Mouse (Mus musculus): ENCODE data around the gene Ube2e3.

Ube2e3 gene

DNA sequence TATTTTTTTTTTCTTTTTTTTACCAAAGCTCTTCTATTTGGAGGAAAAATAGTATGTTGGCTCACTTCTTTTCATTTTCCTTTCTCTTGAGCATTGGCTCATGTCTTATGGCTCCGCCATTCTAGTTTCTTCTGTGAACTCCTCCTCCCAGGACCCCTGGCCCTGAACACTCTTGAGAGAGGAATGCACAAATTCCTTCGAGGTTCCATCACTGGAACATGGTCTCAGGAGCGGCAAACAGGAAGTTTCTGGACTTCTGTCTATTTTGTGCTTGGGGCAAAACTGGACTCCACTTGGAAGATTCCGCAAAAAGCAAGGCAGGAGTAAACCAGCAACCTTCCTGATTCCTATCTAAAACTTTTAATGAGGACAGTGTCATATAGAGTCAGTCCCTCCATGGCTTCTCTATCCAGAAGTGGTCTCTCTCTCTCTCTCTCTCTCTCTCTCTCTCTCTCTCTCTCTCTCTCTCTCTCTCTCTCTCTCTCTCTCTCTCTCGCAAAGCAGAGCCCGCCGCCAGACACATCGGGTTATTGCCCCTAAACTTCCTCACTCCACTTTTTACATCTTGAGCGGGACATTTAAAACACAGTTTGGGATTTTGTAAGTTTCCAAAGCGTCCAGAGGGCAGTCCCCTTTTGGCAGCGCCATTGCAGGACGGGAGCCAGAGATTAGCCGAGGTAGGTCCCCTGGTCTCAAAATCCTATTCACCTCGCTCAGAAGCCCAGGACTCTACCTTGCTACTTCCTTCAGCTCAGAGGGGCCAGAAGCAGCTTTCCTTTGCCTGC lies at the start of gene Ube2e3:
Gene Ube2e3 (plus strand): TSS at position 399 of the 785 bp plus-strand sequence.
- DNase-seq (ENCODE audit: low read depth, low spot score): peak; percentile 38

DNA sequence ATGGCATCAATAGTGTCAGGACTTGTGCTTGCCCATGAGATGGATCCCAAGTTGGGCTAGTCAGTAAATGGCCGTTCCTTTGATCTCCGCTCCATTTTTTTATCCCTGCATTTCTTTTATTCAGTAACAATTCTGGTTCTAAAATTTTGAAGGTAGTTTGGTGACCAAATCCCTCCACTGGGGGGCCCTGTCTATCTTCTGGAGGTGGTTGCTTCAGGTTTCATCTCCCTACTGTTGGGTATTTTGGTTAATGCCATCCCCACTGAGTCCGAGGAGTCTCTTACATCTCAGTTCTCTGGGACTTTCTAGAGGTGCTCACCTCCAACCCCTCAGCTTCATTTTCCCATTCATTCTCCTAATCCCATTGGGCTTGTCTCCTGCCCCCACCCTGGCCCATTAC lies 38.0 kb upstream of the Ube2e3 start:
- no peak for DNase-seq (ENCODE audit: low read depth, low spot score)

DNA sequence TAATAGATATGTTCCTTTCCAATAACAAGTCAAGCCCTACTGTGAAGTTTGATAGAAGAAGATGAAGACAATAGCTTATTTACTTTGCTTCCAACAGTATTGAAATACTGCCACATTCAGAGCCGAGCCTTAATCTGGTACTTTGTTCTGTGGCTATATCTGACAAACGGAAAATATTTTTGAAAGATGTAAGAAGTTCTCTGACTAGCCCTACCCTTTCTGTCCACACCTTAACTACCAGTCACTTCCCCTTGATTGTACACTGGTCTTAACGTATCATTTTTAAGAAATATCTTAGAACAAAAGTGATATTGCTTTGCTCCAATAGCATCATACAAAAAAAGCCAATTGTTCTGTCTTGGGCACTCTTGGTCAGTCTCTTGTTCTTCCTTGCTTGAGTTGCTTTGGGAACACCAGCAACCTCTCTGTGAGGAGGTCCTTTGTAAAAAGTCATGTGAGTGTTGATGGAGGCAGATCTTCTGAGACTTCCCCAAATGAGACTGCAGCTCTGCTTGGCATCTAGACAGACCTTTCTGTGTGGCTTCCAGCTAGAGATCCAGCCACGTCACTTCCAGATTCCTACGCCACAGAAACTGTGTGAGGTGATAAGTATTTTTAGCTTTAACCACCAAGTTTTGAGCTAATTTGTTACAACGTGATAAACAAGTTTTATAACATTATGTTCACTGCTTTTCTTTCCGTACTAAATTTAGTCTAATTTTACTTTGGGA lies 26.3 kb upstream of the Ube2e3 start:
- DNase-seq (ENCODE audit: low read depth, low spot score): no peak

DNA sequence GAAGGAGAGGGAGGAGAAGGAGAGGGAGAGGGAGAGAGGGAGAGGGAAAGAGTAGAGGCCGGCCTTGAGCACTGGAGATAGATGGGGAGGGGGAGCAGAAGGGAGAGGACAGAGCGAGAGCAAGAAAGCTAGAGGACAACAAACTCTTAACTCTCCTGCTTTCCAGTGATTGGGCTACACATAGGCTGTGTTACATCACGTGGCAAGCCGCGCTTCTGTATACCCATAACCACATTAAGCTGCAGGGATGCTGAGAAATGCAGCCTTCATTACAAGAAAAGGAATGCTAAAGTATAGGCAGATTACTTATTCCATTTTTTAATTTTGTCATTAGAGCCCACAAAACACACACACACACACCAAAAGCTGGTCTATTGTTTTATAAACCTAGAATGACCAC lies 23.6 kb upstream of the Ube2e3 start:
- DNase-seq (ENCODE audit: low read depth, low spot score): no peak

DNA sequence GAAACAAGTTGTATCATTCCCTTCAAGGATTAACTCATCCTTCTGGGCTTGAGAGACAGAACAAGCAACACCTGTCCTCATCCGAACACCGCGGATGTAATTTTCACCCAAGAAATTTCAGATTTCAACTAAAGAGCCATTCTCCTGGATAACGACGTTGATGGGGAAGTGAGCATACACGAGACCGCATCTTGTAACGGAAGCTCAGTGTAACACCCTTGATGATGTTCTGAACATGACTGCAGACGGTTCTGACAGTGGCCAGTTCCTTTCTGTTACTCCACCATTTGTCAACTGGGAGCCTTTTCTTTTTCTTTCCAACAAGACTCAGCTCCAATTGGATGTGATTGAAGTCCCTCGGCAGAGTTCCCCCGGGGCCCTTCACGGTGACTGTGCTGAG lies 22.6 kb upstream of the Ube2e3 start:
- peak; percentile 1 for DNase-seq (ENCODE audit: low read depth, low spot score)

DNA sequence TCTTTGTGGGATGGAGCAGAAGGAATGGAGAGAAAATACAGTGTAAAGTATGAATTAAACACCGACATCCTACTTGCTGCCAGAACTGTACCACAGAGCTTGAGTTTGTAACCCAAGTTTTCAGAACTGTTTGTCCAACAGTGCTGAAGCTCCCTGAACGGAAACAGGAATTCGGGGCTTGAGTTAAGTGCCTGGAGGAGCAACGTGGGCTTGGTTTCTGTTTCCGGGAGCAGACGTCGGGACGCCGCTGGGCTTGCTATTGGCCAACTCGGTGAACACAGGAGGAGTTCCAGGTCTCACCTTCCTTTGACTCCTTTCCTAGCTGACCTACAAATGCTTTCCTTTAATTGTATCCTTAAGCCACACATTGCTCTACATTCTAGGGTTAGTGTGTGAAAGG lies 22.2 kb upstream of the Ube2e3 start:
- DNase-seq (ENCODE audit: low read depth, low spot score): peak; percentile 30

DNA sequence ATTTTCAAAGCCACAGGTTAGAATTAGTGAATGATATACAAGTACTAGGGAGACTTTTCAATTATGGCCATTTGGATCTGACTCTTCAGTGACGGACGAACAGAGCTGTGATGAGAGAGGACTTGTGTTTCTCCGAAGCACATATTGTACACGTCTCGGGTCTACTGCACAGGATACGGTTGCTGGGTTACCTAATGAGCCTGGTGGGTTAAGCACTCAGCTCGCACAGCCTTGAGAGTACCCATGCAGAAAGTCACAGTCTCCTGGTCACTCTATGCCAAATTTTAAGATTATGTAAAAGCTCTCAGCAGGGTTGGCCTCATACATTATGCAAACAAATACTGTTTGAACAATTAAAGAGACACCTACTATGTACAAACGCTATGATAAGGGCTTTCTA lies 13.6 kb upstream of the Ube2e3 start:
- DNase-seq (ENCODE audit: low read depth, low spot score): no peak

DNA sequence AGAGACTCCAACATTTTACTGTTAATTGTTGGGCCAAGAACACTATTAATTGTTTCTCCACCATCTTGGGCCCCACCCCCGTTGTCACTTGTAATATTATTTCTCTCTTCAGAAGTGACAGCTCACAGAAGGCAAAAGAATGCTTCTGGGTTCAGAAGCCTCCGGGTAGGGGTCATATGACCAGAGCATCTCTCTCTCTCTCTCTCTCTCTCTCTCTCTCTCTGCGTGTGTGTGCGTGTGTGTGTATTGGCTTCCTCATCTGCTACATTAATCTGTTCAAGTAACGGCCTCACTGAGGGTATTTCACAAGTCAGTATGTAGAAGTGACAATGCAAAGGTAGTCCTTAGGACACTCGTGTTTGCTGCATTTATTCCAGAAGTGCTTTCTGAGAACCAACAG lies 9.3 kb upstream of the Ube2e3 start:
- no peak for DNase-seq (ENCODE audit: low read depth, low spot score)

DNA sequence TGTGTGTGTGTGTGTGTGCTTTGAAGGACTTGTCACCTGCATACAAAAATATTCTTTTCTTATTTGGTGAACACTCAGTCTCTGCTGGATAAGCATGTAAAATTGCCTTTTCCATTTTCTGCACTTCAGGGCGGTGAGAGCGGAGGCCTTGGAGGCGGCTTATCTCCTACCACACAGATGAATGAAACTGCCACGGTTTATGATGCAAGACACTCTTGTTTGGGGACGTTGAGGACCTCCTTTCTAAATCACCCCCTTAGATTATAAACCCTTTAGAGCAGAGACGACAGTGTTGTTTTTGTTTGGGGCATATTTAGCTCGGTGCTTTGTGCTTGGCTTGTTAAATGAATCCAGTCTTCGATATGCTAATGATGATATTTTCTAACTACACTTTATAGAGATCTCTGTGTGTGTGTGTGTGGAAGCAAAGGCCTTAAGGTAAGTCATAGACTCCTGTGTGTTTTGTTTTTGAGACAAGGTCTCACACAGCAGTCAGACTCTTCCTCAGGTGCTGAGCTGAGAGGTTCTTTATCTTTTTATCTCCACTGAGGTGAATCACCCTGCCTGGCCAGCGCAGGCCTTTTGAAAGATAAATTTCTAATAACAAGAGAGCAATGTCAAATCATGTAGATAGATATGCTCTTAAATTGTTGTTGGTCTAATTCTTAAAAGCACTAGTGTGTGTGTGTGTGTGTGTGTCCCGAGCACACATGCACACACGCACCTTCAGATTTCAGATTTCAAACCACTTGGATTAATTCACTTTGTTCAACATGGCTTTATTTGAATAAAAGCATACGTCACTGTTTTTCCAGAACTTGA lies 8.4 kb upstream of the Ube2e3 start:
- DNase-seq (ENCODE audit: low read depth, low spot score): no peak

DNA sequence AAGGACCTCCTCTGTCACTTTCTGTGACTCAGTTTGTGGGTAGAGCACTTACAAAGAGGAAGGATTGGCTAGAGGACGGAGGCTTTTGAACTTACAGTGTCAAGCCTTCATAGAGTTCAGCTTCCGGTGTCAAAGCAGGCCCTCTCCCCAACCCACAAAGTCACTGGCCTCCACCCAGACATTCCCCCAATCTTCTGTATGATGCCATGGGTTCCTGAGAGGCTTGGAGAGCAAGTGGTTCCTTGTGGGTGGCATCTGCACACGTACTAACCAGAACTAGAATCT lies 7.9 kb upstream of the Ube2e3 start:
- DNase-seq (ENCODE audit: low read depth, low spot score): no peak

DNA sequence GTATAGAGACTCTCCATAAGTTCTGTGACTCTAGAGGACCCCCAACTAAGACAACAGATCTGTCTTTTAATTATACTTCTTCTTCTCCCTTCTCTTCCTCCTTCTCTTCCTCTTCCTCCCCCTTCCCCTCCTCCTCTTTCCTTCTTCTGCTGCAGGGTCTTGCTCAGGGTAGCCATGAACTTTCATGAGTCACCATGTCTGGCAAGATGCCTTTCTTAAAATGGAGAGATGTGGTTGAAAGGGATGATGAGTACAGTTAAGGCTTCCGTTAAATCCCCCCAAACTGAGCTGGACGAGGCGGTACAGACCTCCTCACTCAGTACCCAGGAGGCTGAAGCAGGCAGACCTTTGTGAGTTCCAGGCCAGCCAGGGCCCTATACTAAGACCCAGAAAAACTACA lies 3.8 kb upstream of the Ube2e3 start:
- no peak for DNase-seq (ENCODE audit: low read depth, low spot score)

DNA sequence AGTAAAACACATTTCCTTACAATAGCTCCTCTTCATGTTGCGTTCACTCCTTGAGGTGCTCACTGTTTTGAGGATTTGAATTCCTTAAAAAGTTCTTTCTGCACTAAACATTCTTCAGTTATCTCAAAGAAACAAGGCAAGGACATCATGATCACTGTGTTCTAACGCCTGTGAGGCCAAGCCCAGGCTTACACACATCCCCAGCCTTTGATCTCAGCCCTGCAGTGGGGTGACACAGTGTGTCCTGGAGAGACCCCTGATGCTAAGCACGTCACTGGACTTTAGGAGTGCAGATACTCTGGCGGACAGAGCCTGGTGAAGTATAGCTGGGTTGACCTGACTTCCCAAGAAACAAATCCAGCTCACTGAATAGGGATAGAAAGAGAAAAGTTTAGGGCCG lies 3.1 kb upstream of the Ube2e3 start:
- no peak for DNase-seq (ENCODE audit: low read depth, low spot score)

DNA sequence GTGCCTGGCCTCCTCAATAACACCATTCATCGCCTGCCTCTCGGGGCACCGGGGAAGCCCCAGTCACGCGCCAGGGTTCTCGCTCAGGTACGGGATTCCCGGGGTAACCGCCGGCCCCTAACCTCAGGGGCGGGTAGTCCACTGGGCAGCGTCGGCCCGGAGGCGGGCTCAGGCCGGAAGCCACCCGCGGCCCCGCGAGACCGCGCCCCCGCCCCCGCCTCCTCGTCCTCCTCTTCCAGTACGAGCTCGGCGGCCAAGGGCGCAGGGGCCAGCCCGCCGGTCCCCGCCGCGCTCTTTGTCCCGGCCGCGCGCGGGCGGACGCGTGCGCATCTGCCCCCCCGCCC lies 559 bp downstream of the Ube2e3 start:
- peak; percentile 85 for DNase-seq (ENCODE audit: low read depth, low spot score)

DNA sequence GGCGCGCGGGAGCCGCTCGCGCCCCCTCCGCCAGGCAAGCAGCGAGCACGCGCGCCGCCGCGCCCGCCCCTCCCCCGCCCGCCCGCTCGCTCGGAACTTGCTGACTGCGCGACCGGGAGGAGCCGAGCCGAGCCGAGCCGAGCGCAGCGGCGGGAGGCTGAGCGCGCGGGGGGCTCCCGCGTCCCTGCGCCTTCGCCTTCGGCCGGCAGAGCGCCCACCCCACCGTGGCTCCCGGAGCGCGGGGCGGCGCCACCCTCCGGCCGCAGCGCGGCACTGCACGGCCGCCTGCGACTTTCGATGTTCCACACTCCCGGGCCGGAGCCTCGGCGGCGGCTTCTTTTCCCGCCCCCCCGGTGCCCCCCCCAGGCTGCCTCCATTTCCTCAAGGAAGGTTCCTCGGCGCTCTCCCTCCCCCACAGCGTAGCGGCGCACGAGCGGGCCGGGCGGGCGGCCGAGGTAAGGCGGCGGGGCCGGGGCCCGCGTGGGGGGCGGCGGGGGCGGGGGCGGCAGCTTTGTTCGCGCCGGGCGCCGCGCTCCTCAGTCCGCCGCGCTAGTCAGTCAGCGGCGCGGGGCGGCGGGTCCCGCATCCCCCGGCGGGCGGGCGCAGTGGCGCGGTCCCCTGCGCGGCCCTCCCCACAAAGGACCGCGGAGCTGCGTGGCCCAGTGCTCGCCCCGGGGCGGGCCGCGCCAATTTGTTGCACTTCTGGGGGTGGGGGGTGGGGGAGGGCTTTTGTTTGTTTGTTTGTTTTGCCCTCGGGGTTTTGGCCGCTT lies 1.2 kb downstream of the Ube2e3 start:
- peak; percentile 58 for DNase-seq (ENCODE audit: low read depth, low spot score)

DNA sequence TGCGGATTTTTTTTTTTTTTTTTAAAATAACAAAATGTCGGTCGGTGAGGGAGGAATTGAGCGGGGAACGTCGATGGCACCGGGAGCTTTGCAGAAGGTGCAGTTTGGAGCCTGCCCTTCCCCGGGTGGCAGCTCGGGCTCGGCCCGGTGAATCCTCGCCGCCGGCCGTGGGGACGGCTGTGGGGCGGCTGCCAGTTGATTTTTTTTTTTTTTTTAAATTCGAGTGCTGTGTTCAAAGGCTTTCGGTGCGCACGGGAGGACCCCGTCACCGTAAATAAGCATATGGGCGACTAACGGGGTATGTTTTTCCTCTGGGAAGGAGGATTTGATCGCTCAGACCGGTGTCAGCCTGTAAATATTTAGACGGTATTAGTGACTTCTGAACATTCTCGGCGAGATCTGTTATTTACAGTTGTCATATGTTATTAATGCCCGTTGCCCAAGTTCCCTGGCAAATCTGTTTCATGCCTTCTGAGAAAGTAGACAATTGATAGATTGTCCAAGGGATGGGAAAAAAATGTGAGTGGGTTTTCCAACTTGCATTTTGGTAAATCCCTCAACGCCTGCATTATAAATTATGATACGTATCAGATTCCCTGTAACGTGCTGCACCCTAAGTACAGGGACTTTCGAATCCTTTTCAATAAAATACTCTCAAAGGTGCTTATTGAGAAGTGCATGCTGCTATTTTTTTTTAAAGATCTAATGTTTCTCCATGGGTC lies 2.0 kb downstream of the Ube2e3 start:
- DNase-seq (ENCODE audit: low read depth, low spot score): peak; percentile 18

DNA sequence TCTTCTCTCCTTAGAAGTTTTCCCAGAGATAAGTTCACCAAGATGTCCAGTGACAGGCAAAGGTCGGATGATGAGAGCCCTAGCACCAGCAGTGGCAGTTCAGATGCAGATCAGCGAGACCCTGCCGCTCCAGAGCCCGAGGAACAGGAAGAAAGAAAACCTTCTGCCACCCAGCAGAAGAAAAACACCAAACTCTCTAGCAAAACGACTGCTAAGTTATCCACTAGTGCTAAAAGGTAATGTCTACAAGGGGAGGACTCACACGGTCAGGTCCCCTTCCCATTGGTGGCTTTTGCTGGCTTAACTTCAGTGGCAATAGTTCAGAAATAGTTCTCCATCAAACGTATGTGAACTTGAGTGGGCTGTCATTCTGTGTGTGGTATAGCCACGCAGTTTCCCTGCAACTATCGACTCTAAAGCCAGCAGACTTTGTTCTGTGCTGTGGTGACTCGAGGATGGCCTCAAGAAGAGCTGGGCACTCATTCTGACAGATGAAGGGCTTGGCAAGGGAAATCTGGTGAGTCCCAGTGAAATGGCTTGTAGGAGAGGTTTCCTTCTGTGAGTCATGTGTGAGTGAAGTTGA lies 2.6 kb downstream of the Ube2e3 start:
- no peak for DNase-seq (ENCODE audit: low read depth, low spot score)

DNA sequence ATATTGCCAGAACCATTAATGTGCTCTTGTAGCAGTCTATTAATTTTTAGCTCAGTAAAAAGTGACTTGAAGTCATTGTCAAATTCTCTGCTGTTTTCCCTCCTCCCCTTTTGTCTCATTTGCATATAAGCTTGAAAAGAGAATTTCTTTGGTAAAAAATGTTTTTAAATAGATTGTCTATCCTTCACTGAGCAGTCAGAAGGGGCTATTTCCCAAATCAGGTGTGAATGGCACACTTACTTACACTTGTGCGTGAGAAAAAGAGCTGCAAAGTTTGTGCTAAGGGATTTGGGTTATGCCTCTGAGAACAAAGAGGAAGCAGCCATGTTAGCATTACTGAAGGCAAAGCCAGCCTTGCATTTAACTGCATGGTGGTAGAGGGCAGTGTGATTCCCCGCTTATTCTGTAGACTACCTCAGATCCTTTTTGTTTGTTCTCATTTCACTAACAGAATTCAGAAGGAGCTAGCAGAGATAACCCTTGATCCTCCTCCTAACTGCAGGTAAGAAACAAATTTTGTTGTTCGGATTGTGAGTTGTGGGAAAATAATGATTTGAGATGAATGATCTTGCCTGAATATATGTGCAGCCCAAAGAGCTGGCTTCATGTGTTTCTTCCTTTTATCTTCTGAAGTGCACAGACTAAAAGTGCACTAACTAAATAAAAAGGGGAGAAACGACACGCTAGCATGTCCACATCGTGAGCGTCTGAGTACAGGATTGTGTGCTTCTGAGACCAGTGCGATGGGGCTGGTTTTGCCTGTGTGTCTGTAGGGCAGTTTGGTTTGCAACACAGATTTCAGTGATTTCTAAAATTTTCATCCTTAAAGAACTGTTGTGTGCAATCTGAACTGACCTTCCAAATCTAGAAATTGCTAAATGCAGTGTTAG lies 4.3 kb downstream of the Ube2e3 start:
- peak; percentile 27 for DNase-seq (ENCODE audit: low read depth, low spot score)

DNA sequence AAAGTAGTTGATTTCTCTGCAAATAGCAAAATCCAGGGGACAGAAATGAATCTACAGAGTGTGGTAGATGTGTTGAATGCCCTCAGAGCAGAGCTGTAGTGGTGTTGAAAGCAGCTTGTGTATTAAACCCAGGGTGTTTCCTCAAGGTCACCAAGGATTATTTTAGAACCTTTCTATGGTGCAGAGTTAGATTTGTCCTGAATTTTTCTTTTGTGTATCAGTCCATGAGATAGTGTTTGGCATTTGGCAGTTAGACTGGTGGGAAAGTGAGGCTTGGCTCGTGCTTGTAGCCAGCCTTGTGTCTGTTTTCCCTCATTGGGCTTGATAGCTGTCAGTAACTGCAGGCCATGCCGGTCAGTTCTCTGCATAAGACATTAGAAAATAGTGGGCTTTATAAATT lies 6.0 kb downstream of the Ube2e3 start:
- DNase-seq (ENCODE audit: low read depth, low spot score): no peak

DNA sequence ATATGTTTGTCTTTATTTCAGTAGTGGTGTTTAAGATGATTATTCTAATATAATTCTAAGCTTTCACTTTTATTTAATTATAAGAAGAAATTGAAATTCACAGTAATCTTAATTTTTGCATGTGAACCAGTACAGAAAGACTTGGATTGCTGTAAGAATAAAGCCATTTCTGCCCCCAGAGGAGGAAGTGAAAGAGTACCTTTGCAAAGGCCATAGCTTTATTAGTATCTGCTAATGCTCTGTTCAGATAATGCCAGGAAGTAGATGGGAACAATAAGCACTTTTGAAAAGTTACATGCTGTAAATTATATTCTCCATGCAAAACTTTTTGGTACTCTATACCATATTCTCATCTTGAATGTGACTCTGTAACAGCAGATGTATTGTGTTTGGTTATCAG lies 8.1 kb downstream of the Ube2e3 start:
- DNase-seq (ENCODE audit: low read depth, low spot score): no peak

DNA sequence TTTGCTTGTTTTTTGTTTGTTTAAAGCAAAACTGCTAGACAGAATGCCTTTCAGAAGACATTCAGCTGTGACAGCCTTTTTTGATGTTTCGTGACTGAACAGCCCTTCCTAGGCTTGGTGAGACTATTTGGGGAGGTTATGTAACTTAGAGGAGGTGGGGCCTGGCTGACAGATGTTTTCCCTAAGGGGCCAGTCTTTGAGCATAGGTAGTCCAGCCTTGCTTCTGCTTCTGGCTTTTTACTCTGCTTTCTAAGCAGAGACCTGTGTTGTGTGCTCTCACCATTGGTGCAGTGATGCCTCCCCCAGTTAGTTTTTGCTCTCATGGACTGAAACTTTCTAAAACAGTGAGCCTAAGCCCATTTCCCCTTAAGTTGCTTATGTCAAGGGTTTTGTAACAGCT lies 14.1 kb downstream of the Ube2e3 start:
- DNase-seq (ENCODE audit: low read depth, low spot score): no peak

Data from R1 (cell line).